Comparison of ENCODE assay signal across 8 mouse cellular contexts in the genomic region with DNA sequence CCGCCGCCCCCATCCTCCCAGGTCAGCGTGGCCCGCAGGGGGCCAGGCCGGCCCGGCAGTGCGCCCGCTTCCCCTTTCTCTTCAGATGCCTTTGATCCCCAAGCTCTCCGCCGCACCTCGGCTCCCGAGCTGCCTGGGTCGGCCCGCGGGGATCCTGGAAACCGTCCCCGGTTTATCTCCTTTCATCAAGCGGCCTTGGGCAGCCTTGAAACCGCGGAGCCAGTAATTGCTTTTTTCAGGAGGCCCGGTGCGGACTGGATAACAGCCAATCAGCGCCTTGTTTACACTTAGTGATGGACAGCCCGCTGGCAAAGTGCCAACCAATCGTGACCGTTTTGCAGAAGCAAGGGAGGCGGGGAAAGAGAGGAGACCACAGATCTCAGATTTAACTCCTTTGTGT. TPM values are rescaled to one million over a fixed set of nuclear protein-coding genes. Genes with fewer than 3 reads are reported as not detected.
A peak's percentile ranks its signal among the peaks of the same experiment; 100 is the strongest.
DNase-seq lines count a peak whose midpoint lies in the region; ATAC-seq and TF ChIP-seq lines count a peak whose summit lies in the region.

No protein-coding gene starts in this region.

- peak overlapping the region; percentile 75 for H3ac ChIP-seq in myocyte (ENCODE audit: control insufficient read depth, insufficient read length)

- no peak for TF ChIP-seq CTCF in liver, adult 2 months (IDR thresholded peaks at IDR 0.05; ENCODE audit: low read depth, low read length)

- H3K4me2 ChIP-seq in kidney, embryonic 16.5 days (replicated peaks; ENCODE audit: low read depth, low read length) = peak overlapping the region; percentile 88
- H3K4me2 ChIP-seq in myocyte (ENCODE audit: low read depth) = peak overlapping the region; percentile 68

- peak; percentile 100 for DNase-seq in 3T3-L1 (ENCODE audit: low read depth, low spot score)
- peak; percentile 100 for DNase-seq in brain, adult 2 months (ENCODE audit: low read depth, low spot score)
- peak; percentile 99 for DNase-seq in heart, embryonic 10.5 days (ENCODE audit: low spot score)
- peak; percentile 97 for DNase-seq in liver, adult 2 months (ENCODE audit: extremely low read depth, low read depth, low spot score)
- DNase-seq in splenic B cell, adult 2 months (ENCODE audit: low read depth, low spot score) = peak; percentile 75

- ATAC-seq in erythroblast, adult 5-6 weeks (replicated peaks; ENCODE audit: low FRiP score, poor library complexity, severe bottlenecking) = peak; percentile 68
- peak; percentile 65 for ATAC-seq in kidney, embryonic 16.5 days (ENCODE audit: low FRiP score, low TSS enrichment)

- WGBS in heart, embryonic 10.5 days = under 1% methylated on average over 27 of the region's 27 CpGs
- 0% methylated on average over 27 of the region's 27 CpGs for WGBS in kidney, embryonic 16.5 days
- WGBS in liver, adult 2 months = under 1% methylated on average over 27 of the region's 27 CpGs

- no peaks in the 10 kb centered on the region for H3K36me3 ChIP-seq in heart, embryonic 10.5 days
- no peaks in the 10 kb centered on the region for H3K36me3 ChIP-seq in kidney, embryonic 16.5 days (ENCODE audit: insufficient read depth, low read length)
- no peaks in the 10 kb centered on the region for H3K36me3 ChIP-seq in liver, adult 2 months (ENCODE audit: control insufficient read depth, insufficient read depth, low read length)
- no peaks in the 10 kb centered on the region for H3K36me3 ChIP-seq in myocyte (ENCODE audit: control insufficient read depth, insufficient read depth)
- H3K36me3 ChIP-seq in splenic B cell, adult 2 months (ENCODE audit: control insufficient read depth, insufficient read depth, low read length, poor library complexity, severe bottlenecking) = no peaks in the 10 kb centered on the region

- no peaks in the 10 kb centered on the region for H3K9me3 ChIP-seq in heart, embryonic 10.5 days
- H3K9me3 ChIP-seq in kidney, embryonic 16.5 days (ENCODE audit: low read length) = no peaks in the 10 kb centered on the region

- H3K4me3 ChIP-seq in heart, embryonic 10.5 days = peak overlapping the region; percentile 89
- peak overlapping the region; percentile 96 for H3K4me3 ChIP-seq in kidney, embryonic 16.5 days (ENCODE audit: low read length)
- peak overlapping the region; percentile 90 for H3K4me3 ChIP-seq in liver, adult 2 months (ENCODE audit: insufficient read depth, low read depth, low read length)
- H3K4me3 ChIP-seq in myocyte = peak overlapping the region; percentile 72

- peak; percentile 84 for TF ChIP-seq POLR2A in liver, adult 2 months (IDR thresholded peaks at IDR 0.05; ENCODE audit: extremely low read depth, insufficient read depth, low read length)
- peak; percentile 52 for TF ChIP-seq POLR2A in myocyte (IDR thresholded peaks at IDR 0.05; ENCODE audit: insufficient read length, low read depth)

- H3K9ac ChIP-seq in kidney, embryonic 16.5 days (replicated peaks; ENCODE audit: low read length) = peak overlapping the region; percentile 99
- peak overlapping the region; percentile 96 for H3K9ac ChIP-seq in liver, adult 2 months (ENCODE audit: low read depth, low read length)

- peak overlapping the region; percentile 98 for H3K27ac ChIP-seq in heart, embryonic 10.5 days
- peak overlapping the region; percentile 95 for H3K27ac ChIP-seq in kidney, embryonic 16.5 days (ENCODE audit: low read length)
- H3K27ac ChIP-seq in liver, adult 2 months (replicated peaks; ENCODE audit: insufficient read depth, low read depth, low read length) = peak overlapping the region; percentile 69

- no peaks in the 10 kb centered on the region for H3K27me3 ChIP-seq in heart, embryonic 10.5 days (ENCODE audit: insufficient read depth, poor library complexity, severe bottlenecking)
- H3K27me3 ChIP-seq in kidney, embryonic 16.5 days (ENCODE audit: insufficient read depth, low read length) = no peaks in the 10 kb centered on the region
- H3K27me3 ChIP-seq in liver, adult 2 months (ENCODE audit: control insufficient read depth, insufficient read depth, low read length) = no peaks in the 10 kb centered on the region
- no peaks in the 10 kb centered on the region for H3K27me3 ChIP-seq in myocyte (ENCODE audit: control insufficient read depth, insufficient read depth, insufficient read length)
- H3K27me3 ChIP-seq in splenic B cell, adult 2 months (ENCODE audit: control insufficient read depth, insufficient read depth, low read length, poor library complexity, severe bottlenecking) = peaks cover 3% of the 10 kb centered on the region

- H3K4me1 ChIP-seq in heart, embryonic 10.5 days = peaks cover 52% of the 10 kb centered on the region
- peaks cover 42% of the 10 kb centered on the region for H3K4me1 ChIP-seq in kidney, embryonic 16.5 days (ENCODE audit: insufficient read depth, low read length)
- peaks cover 6% of the 10 kb centered on the region for H3K4me1 ChIP-seq in liver, adult 2 months (ENCODE audit: control insufficient read depth, insufficient read depth, low read length)

- H3K79me2 ChIP-seq in liver, adult 2 months (ENCODE audit: control insufficient read depth, insufficient read depth, low read length) = peaks cover 25% of the 10 kb centered on the region; the same call in 1 of the 2 replicates
- H3K79me2 ChIP-seq in myocyte (ENCODE audit: control insufficient read depth, insufficient read depth) = peaks cover 50% of the 10 kb centered on the region

TF ChIP-seq in myocyte, 11 proteins besides CTCF, POLR2A, EP300 and RAD21:
- peak; percentile 3 for TF ChIP-seq POLR2AphosphoS2 (IDR thresholded peaks at IDR 0.05; ENCODE audit: insufficient read length, low read depth)
- TF ChIP-seq MYOD1 (IDR thresholded peaks at IDR 0.05; ENCODE audit: control insufficient read depth in 1 of 3, insufficient read length in 2 of 3, low read depth in 2 of 3) = no peak

RNA-seq across cellular contexts. Expression of gene Bahcc1, which starts 1.4 kb away (rescaled TPM):
- 2.1 and 3.3 TPM in 2 replicates for total RNA-seq in erythroblast, adult 5-6 weeks (2015; ENCODE audit: low replicate concordance)
- total RNA-seq in erythroblast, adult 5-6 weeks (2017; ENCODE audit: low replicate concordance) = 0.84 and 2.0 TPM in 2 replicates
- polyA plus RNA-seq in heart, embryonic 10.5 days (2016; fragmentation: Nextera tagmentation; extraction: Ambion mirVana) = 7.7 and 12.9 TPM in 2 replicates
- 13.2 and 14.2 TPM in 2 replicates for polyA plus RNA-seq in kidney, embryonic 16.5 days (2015; fragmentation: Nextera tagmentation; extraction: Ambion mirVana)
- total RNA-seq in liver, adult 2 months (2014; rRNA removed) = 1.2 and 1.5 TPM in 2 replicates
- 3.4 and 3.5 TPM in 2 replicates for polyA plus RNA-seq in liver, adult 2 months (2012; rRNA removed)
- 6.3 TPM for polyA plus RNA-seq in myocyte (2012; fragmentation: generic; extraction: Trizol)

Comparison
In these comparisons a context has a peak if more than half of its experiments do, and no peak if none do; other contexts are left out.
1. Peak in every context shown above with its lines: DNase-seq, ATAC-seq, H3K4me3 ChIP-seq and H3K27ac ChIP-seq.